Mouse (Mus musculus) small intestine, adult 10 weeks (tissue): ENCODE results near the gene Rab42. TPM values are rescaled to one million over a fixed set of nuclear protein-coding genes. Genes with fewer than 3 reads are reported as not detected.

Experiments used
- polyA plus RNA-seq: library from polyadenylated mRNA; stranded (reverse); fragments of 350-450 nt; fragmentation: Illumina TruSeq; extraction: RNeasy Lipid Tissue Mini Kit (QIAGEN cat#74804); gene quantifications from one replicate; pipeline ENCODE4 v1.2.3, GENCODE M21; 2014; ENCODE audit warnings: low replicate concordance

Rab42 gene
- polyA plus RNA-seq, result not detected

GRCm38 (mm10) chr4:132302939-132303479 lies at the start of gene Rab42:
TSS of gene Rab42 (minus strand) at chr4:132303385.

GRCm38 (mm10) chr4:132329115-132329834 lies 26.1 kb upstream of the Rab42 start, which contains the start of gene Trnau1ap:
TSS of gene Trnau1ap (minus strand) at chr4:132329538.

GRCm38 (mm10) chr4:132274156-132274862 lies 28.9 kb downstream of the Rab42 start, which contains the start of gene Taf12:
TSS of gene Taf12 (plus strand) at chr4:132274375.

GRCm38 (mm10) chr4:132261514-132262357 lies 41.4 kb downstream of the Rab42 start, which contains the start of gene Gmeb1:
TSS of gene Gmeb1 (minus strand) at chr4:132261602.

Other genes starting within 250 kb of the Rab42 start
- gene Gm10300, start 228.7 kb downstream of the Rab42 start, polyA plus RNA-seq, result not detected
- gene Epb41, start 228.1 kb downstream of the Rab42 start, polyA plus RNA-seq, result 33.1 TPM
- not detected for gene Oprd1, start 158.9 kb downstream of the Rab42 start, polyA plus RNA-seq
- gene Ythdf2, start 91.1 kb downstream of the Rab42 start, polyA plus RNA-seq, result 86.0 TPM
- 3.2 TPM for gene Gmeb1, start 41.8 kb downstream of the Rab42 start, polyA plus RNA-seq
- gene Taf12, start 29.0 kb downstream of the Rab42 start, polyA plus RNA-seq, result 21.8 TPM
- gene Trnau1ap, start 26.2 kb upstream of the Rab42 start, polyA plus RNA-seq, result 4.9 TPM
- gene Rcc1, start 50.2 kb upstream of the Rab42 start, polyA plus RNA-seq, result 5.2 TPM
- gene Phactr4, start 119.1 kb upstream of the Rab42 start, polyA plus RNA-seq, result 32.2 TPM
- 2.1 TPM for gene Med18, start 160.5 kb upstream of the Rab42 start, polyA plus RNA-seq
- 0.15 TPM for gene Sesn2, start 207.1 kb upstream of the Rab42 start, polyA plus RNA-seq
- gene Atpif1, start 230.3 kb upstream of the Rab42 start, polyA plus RNA-seq, result 553 TPM
- gene Dnajc8, start 232.2 kb upstream of the Rab42 start, polyA plus RNA-seq, result 176 TPM